Mouse (Mus musculus) kidney, adult 18-20 months (tissue): ENCODE data around the gene Il4i1.

ENCODE experiments used
- DNase-seq: peaks from one replicate; pipeline ENCODE4 v3.0.0; 2021

The Il4i1 gene

DNA sequence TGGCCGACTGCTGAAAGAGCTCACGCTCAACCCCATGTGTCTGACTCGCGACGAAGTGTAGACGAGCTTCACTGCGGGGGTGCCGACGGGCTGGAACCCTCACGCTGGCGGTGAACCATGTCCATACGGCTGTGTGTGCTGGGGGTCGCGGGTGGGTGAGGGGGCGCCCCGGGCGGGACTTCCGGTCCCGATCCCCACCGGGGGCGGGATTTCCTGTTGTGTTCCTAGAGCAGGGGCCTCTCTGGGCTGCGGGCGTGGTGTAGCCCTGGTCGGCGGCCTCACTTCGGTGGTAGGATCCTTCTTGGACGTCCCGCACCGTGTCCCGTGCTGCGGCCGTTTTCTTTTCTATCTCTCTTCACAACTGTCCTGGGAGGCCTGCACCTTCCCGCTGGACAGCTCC is 34.0 kb downstream of the Il4i1 start:
- peak; percentile 80 for DNase-seq

DNA sequence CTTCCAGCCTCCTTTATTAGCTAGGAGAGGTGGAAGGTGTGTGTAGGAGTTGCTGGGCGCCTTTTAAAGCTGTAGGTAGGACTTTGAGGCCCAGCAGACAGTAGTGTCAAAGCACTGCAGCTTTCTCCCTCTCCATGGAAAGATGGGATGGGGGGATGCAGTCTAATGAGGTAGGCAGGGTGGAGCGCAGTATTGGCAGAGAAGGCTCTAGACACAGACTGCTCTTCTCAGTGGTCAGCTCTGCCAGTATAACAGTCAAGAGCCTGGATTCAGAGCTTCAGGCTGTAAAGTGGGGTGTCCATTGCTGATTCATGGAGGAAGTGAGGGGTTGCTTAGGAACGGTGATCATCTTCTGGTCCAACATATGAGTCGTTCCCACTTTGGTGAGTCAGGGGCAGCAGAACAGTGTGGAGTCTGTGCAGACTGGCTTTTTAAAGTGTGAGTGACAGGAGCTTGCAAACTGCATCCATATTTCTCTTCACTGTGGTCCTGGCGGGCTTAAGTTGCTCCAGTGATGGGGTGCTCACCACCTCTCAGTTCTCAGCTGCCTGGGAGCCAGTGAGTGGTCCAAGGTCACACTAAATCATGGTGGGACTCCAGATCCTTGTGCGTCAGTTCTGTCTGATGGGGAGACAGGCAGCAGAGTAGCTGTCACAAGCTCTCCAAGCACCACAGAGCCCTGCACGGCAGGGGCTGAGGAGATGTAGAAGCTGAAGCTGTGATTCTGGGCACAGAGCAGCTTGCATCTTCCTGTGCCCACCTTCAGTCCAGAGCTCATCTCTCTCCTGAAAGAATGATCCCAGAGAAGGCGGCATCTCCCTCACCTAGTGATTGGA is 34.8 kb downstream of the Il4i1 start:
- no peak for DNase-seq

DNA sequence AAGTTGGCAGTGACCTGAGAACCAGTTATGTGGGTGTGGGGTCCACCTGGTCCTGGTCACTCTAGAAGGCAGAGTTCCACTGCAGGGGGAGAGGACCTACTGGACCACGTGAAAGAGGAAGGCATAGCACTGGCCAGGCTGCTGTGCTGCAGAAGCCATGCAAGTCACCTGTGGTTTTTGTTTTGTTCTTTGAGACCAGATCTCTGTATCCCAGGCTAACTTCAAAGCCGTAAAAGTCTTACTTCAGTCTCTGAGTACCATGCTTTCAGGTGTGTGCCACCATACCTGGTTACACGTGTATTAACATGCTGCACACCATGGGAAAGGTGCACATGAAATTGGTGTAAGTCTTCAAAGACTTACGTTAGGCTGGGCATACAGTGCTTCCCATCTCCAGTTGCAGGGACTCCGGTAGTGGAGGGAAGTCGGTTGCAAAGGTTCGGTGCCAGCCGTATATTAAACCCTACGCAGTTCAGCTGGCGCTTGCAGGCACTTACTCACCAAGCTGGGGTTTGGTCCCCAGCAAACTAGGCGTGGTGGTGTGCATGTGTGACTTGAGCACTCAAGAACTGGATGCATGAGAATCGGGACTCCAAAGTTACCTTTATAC is 35.5 kb downstream of the Il4i1 start:
- DNase-seq, result no peak

DNA sequence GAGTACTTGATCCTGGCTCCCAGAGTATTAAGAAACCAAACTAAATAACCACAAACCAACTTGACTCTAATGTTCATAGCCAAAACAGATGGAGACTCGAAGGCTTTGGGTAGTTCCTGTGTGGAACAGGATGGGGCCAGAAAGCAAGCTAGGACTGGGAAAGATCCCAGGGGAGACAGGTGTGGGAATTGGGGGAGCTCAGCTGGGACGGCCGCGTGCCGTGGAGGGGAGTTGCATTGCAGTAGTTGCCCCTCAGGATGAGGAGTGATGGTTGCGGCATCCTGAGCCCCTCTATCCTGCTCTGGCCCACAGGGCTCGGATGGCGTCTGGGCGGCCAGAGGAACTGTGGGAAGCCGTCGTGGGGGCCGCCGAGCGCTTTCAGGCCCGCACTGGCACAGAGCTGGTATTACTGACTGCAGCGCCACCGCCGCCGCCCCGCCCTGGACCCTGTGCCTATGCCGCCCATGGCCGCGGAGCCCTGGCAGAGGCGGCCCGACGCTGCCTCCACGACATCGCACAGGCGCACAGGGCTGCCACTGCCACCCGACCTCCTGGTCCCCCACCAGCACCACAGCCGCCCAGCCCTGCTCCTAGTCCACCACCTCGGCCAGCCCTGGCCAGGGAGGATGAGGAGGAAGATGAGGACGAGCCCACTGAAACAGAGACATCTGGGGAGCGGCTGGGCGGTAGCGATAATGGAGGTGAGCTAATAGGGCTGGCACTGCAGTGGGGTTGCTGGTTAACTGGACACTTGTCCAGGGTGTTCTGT is 36.3 kb downstream of the Il4i1 start:
- no peak for DNase-seq

DNA sequence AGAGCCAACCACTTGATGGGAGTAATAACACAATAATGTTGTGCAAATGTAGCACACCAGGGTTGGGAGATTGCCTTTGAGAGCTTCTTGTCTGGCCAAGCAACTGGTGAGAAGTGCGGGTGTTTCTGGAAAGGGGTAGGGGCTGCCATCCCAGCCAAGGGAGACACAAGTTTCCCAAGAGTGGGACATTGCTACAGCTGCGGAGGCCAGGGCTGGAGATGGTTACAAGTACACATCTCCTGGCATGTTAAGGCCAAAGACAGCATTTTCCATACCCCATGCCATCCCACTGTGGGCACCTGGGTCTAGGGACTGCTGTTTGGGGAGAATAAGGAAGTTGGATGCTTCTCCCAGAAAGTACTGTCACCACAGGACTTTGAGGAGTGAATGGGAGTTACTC is 36.9 kb downstream of the Il4i1 start:
- DNase-seq, result no peak

DNA sequence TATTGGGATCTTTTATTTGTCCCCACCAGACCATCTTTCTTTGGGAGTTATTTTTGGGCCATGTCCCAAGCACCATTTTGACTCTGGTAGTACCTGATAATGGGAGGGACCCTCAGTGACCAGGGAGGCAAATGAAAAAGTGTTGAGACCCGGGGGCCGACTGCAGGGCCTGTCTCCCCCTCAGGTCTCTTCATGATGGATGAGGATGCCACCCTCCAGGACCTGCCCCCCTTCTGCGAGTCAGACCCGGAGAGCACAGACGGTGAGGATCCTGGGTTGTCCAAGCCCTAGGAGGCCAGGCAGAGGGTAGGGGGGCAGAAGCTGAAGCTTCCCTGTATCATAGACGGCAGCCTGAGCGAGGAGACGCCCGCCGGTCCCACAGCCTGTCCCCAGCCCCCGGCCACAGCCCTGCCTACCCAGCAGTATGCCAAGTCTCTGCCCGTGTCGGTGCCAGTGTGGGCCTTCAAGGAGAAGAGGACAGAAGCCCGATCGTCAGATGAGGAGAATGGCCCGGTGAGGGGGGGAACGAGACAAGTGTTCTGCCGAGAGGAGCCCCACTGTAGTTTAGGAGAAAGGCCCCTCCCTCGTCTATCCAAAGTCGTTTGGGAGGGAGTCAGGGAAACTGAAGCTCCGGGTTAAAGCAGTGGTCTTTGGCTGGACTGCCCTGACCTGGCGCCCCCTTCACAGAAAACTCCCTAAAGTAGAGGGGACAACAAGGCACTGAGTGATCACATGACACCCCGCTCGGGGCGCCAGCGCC is 37.6 kb downstream of the Il4i1 start:
- no peak for DNase-seq

DNA sequence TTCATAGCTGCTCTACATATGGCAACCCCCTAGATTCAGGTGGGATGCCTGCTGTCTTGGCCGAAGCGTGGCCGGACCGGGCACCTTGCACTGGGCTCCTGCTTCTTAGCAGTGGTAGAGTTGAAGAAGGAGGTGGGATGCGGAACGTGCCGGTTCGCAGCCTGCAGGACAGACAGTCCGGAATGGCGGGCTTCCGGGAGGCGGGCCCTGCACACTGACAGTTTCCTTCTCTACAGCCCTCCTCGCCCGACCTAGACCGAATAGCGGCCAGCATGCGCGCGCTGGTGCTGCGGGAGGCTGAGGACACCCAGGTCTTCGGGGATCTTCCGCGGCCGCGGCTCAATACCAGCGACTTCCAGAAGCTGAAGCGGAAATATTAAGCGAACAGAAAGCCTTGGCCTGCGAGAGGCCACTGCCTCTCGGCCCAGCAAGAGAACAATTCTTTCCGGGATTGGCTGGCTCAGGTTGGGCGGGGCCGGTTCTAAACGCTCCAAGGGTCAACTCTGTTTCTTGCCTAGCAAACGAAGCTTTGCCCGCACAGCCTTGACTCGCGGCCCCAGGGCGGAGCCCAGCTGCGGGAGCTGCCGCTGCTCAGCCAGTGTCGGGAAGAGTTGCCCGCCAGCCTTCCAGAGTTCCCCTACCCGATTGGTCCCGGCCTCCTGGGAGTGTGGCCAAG is 38.3 kb downstream of the Il4i1 start:
- DNase-seq, result peak; percentile 95

DNA sequence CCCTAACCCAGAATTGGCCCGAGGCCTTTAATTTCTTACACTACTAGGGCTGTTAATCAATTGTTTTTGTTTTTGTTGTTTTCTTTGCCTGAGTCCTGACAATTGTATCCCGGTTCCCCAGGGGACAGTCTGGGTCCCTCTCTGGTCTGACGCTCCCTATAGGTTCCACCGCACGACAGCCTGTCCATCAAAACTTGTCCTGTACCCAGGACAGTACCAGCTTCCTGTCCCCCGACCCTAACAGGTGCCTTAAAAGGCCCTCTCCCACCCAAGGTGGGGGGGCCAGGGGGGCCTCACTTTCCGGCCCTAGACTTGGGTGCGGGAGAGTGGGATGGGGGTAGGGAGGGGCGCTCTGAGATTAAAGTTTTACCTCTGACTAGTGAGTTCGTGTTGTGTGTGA is 38.8 kb downstream of the Il4i1 start:
- no peak for DNase-seq

DNA sequence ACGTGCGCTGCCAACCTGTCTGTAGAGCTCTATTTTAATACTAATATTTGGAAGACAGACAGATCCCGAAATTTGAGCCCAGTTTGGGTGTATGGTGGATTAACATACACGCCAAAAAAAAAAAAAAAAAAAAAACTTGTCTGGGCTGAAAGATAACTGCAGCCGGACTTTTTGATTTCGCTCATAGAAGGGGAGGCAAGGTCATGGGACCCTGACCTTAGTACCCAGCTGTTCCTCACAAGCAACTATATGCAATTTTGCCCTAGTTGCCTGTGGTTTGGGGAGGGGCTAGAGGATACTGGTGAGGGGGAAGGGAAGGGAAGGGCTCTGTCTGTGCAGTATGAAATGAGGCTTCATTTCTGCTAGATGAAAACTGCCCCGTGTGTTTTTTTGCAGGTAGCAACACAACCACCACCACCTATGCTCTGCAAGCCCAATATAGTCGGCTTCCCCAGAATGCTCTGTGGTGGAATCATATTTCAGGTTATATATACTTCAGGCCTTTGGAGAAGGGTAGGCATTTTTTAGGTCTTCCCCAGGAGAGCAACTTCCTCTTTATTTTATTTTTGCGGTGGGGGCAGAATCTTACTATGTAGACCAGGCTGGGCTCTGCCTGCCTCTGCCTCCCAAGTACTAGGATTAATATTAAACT is 40.2 kb downstream of the Il4i1 start:
- no peak for DNase-seq

DNA sequence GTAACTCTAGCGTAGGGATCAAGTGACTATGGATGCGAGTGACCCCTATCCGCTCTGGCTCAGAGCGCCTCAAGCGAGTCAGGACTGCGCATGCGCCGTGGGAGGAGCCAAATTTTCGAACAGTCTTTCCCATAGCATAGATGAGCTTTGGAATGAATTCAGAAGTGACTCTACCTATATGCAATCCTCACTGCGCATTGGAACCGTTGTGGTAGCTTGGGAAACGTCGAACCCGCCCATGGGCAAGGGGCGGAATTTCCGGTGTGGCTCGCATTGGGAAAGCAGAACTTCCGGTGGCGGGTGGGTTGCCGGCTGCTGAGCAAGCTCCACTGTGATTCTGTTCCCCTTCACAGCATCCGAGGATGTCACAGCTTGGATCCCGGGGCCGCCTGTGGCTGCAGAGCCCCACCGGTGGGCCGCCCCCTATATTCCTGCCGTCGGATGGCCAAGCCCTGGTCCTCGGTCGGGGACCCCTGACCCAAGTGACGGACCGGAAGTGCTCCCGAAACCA is 40.9 kb downstream of the Il4i1 start, which contains the start of gene Pnkp:
Gene Pnkp, plus strand, starts transcription at position 98 of the 511 bp plus-strand sequence.
- peak; percentile 87 for DNase-seq

DNA sequence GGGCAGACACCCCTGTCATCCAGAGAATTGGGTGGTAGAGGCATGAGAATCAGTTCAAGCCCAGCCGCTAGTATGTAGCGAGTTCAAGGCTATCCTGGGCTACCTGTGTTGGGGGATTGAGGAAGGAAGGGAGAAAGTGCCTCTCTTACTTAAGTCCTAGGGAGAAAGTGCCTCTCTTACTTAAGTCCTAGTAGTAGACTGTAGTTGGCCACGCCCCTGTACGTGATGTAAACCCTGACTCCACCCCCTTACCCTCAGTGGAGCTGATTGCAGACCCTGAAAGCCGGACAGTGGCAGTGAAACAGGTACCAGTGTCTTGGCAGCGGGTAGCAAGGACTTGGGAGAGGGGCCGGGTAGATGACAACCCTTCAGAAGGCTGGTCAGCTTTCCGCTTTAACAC is 41.7 kb downstream of the Il4i1 start:
- DNase-seq, result peak; percentile 42

DNA sequence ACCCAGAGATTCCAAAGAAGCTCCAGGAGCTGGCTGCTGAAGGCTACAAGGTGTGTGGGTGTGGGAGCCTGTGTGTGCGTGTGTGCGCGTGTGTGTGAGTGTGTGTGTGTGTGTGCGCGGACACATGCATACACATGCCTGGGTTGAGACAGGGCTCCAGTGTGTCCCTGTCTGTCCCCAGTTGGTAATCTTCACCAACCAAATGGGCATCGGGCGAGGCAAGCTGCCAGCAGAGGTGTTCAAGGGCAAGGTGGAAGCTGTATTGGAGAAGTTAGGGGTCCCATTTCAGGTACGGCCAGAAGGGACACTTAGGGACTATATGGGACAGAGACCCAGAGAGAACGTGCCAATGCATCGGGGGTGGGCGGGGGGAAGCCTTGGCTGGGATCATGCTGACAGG is 43.7 kb downstream of the Il4i1 start:
- DNase-seq, result no peak

DNA sequence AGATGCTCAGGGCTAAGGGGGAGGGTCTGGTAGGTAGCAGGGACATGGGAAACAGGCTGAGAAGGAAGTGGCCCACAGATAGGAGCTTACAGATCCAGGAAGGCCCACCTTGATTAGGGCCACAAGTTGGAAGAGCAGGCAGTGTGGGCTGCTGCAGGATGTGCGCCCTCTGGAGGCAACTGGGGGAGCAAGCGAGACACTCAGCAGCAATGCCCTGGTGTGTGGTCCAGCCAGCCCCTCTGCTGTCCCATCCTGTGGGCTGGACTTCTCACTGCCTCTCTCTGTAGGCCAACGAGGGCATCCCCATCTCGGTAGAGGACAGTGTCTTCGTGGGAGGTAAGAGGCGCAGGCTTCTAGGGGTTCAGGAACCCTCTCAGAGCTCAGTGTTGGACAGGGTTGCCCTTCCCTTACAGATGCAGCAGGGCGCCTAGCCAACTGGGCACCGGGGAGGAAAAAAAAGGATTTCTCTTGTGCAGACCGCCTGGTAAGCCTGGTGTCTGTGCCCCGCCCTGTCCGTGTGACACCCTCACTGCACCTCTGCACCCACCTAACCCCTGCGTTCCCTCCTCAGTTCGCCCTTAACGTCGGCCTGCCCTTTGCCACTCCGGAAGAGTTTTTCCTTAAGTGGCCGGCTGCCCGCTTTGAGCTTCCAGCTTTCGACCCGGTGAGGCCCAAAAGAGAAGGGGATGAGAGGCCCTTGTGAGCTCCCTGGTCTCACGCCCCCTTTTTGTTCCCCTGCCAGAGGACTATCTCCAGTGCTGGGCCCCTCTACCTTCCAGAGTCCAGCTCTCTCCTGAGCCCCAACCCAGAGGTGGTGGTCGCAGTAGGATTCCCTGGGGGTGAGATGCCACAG is 44.6 kb downstream of the Il4i1 start:
- DNase-seq, result peak; percentile 73

DNA sequence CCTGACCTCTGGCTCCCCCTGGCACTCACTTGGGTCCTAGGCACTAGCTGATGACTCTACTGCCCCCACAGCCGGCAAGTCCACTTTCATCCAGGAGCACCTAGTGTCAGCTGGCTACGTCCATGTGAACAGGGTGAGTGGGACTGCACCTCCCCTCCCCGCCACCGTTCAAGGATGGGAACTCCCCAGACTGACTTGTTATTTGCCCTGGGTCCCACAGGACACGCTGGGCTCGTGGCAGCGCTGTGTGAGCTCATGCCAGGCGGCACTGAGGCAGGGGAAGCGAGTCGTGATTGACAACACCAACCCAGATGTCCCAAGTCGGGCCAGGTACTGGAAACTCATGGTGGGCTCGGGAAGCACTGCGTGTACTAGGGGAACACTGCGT is 45.2 kb downstream of the Il4i1 start:
- DNase-seq, result no peak

DNA sequence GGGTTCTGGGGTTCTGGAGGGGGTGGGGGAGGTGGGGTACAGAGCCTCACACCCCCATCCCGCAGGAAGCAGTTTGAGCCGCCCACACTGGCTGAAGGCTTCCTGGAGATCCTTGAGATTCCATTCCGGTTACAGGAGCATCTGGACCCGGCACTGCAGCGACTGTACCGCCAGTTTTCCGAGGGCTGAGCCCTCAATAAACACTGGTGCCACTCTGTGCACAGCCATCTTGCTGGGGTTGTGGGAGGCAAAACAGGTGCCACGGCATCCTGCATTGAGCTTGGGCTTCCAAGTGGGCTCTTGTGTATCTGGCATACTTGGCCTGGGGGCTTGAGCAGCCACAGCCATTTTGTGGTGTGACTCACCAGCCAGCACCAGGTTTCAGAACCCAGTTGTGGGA is 46.2 kb downstream of the Il4i1 start:
- no peak for DNase-seq

DNA sequence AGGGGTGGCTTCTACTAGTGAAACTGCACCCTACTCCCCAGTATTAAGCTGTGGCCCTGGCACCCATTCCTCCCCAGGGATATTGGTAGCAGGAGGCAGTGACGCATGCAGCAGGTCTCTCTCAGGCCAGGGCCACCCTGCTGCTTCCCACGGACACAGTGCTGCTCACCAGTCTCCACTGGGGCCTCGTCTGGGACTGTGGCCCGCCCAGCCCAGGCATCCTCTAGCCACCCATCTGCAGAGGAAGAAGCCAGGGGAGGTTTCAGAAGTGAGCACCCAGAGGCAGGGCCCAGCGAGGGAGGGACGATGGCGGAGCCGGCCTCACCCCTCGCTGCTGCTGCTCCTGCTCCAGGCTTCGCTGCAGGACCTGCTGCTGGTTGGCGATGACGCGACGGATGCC is 47.0 kb downstream of the Il4i1 start:
- no peak for DNase-seq

DNA sequence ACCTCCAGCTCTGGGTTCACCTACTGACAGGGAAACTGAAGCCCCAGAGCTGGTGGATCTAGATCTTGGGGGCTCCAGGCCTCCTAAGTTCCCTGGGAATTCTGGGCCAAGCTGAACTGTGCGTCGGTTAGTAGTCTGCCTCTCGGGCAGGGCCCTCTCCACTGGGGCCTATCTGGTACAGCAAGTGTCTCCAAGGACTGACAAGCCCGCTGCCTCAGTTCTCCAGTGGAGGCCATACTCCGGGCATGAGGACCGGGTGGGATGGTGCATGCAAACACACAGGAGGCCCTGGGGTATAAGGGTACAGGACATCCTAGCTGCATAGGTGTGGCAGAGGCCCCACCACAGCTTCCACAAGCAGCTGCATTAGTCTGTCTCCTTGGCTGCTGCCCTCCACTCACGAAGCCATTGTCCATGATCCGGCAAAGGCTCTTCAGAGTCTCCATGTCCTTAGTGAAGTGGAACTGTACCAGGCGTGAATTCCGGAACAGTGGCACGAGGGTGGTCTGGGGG is 47.9 kb downstream of the Il4i1 start:
- DNase-seq, result no peak

DNA sequence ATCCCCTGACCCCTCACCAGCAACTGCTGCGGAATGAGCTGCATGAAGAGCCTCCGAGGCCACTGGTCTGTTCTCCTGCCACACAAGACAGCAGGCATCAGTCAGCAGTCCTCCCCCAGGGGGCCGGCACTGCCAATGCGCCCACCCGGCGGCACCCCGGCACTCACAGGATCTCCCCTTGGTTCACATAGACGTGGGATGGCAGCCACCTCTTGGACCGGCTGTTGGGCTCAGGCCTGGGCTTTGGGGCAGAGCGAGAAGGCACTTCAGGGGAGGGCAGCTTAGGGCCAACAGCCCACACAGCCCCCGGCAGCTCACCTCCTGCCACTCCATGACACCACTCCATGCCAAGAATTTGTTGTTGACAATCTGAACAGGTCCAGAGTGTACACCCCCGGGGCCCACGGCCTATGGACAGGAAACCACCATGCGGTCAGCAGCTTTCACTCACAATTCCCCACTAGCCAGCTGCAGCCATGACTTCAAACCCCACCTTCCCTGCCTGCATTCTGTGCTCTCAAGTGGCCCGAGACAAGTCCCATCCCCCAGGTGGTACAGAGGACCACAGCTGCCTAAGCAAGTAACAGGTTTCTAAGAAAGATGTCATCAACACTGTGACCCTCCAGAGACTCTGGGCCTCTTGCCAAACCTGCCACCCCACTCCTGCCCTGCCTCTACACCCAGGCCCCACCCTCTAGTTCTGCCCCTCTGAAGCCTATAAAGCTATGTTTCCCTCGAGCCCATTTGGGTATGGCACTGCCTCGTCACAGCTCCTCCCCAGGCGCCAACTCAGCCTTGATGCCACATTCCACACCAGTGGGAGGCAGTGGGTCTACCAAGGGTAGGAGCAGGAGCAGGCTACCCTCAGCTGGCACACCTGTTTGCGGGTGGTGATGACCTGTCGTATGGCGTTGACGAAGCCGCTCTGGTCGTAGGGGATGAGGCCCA is 48.7 kb downstream of the Il4i1 start:
- no peak for DNase-seq

DNA sequence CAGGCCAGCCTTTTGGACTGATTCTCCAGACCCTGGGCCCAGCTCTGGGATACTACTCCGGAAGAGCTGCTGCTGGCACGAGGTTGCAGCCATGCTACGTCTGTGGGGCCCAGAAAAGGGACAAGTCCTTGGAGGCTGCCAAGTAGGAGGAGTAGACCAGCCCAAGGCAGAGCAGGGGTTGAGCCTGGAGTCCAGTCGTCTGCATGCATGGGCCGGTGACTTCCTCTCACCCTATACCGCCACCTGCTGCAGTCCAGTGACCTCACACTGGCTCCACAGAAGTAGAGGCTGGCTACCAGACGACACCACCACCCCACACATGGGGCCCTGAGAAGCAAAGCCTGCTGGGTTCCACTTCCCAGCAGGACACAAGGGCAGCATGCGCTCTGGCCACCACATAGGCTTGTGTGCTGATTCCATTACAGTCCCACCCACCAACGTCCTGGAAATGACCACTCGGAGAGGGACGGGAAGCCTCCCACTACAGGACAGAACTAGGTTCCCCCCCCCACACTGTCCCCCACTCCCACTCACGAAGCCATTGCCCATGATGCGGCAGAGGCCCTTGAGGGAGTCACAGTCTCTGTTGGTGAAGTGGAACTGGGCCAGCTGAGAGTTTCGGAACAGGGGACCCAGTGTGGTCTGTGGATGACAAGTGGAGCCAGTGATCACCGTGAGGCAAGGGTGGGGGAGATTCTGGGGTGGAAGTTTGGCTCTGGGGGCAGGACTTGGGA is 50.3 kb downstream of the Il4i1 start:
- DNase-seq, result peak; percentile 63
